Mouse (Mus musculus): Measurements from ENCODE around the gene Gm10799. TPM values are rescaled to one million over a fixed set of nuclear protein-coding genes. Genes with fewer than 3 reads are reported as not detected.
"Not testable (repeated sequence)": the region's sequence is repeated elsewhere in the genome, so short reads cannot be mapped to it uniquely, and the experiment has no call there.

Gm10799 gene
- total RNA-seq (2021) (not detected), polyA plus RNA-seq (2012; rRNA removed) (not detected in 2 replicates)
- long read RNA-seq = 0 reads

GRCm38 (mm10) chr2:104068450-104068849 is at the start of gene Gm10799:
Gene Gm10799, minus strand, starts transcription at chr2:104068550.
- not testable (repeated sequence) for DNase-seq

- not testable (repeated sequence) for DNase-seq
Observed at GRCm38 (mm10) chr2:104117173-104117572, 48.8 kb upstream of the Gm10799 start.

- DNase-seq = peak; percentile 58
Observed at GRCm38 (mm10) chr2:104114898-104115297, 46.5 kb upstream of the Gm10799 start.

GRCm38 (mm10) chr2:104113563-104113962 is 45.2 kb upstream of the Gm10799 start:
- DNase-seq = not testable (repeated sequence)

- not testable (repeated sequence) for DNase-seq
Observed at GRCm38 (mm10) chr2:104111170-104111797, 42.9 kb upstream of the Gm10799 start.

GRCm38 (mm10) chr2:104110031-104110430 is 41.7 kb upstream of the Gm10799 start:
- DNase-seq = no peak

- DNase-seq = no peak
Observed at GRCm38 (mm10) chr2:104109528-104109927, 41.2 kb upstream of the Gm10799 start.

- DNase-seq = not testable (repeated sequence)
Observed at GRCm38 (mm10) chr2:104109021-104109420, 40.7 kb upstream of the Gm10799 start.

- DNase-seq = no peak
Observed at GRCm38 (mm10) chr2:104104800-104105199, 36.5 kb upstream of the Gm10799 start.

- DNase-seq = no peak
Observed at GRCm38 (mm10) chr2:104099946-104100345, 31.6 kb upstream of the Gm10799 start.

- no peak for DNase-seq
Observed at GRCm38 (mm10) chr2:104099231-104099585, 30.9 kb upstream of the Gm10799 start.

- DNase-seq = no peak
Observed at GRCm38 (mm10) chr2:104098529-104099230, 30.3 kb upstream of the Gm10799 start.

GRCm38 (mm10) chr2:104097396-104097795 is 29.0 kb upstream of the Gm10799 start:
- DNase-seq = not testable (repeated sequence)

- DNase-seq = not testable (repeated sequence)
Observed at GRCm38 (mm10) chr2:104096796-104097195, 28.4 kb upstream of the Gm10799 start.

- DNase-seq = no peak
Observed at GRCm38 (mm10) chr2:104096256-104096655, 27.9 kb upstream of the Gm10799 start.

GRCm38 (mm10) chr2:104095741-104096213 is 27.4 kb upstream of the Gm10799 start, which contains the start of gene Cd59a:
Gene Cd59a, plus strand, starts transcription at chr2:104095801.
- peak; percentile 95 for DNase-seq

GRCm38 (mm10) chr2:104093305-104093704 is 25.0 kb upstream of the Gm10799 start:
- DNase-seq = no peak

- DNase-seq = not testable (repeated sequence)
Observed at GRCm38 (mm10) chr2:104087562-104087961, 19.2 kb upstream of the Gm10799 start.

GRCm38 (mm10) chr2:104084027-104084426 is 15.7 kb upstream of the Gm10799 start:
- DNase-seq = not testable (repeated sequence)

- no peak for DNase-seq
Observed at GRCm38 (mm10) chr2:104082474-104082873, 14.1 kb upstream of the Gm10799 start.

GRCm38 (mm10) chr2:104081436-104082050 is 13.2 kb upstream of the Gm10799 start:
- not testable (repeated sequence) for DNase-seq

- DNase-seq = not testable (repeated sequence)
Observed at GRCm38 (mm10) chr2:104078285-104078684, 9.9 kb upstream of the Gm10799 start.

- DNase-seq = peak; percentile 78
Observed at GRCm38 (mm10) chr2:104069704-104070185, 1.4 kb upstream of the Gm10799 start, which contains the start of gene Cd59b. Gene Cd59b, plus strand, starts transcription at chr2:104069849.

Data from adrenal gland, adult 2 months (tissue).